Mouse (Mus musculus): ENCODE results near the gene Arsg.

DNA sequence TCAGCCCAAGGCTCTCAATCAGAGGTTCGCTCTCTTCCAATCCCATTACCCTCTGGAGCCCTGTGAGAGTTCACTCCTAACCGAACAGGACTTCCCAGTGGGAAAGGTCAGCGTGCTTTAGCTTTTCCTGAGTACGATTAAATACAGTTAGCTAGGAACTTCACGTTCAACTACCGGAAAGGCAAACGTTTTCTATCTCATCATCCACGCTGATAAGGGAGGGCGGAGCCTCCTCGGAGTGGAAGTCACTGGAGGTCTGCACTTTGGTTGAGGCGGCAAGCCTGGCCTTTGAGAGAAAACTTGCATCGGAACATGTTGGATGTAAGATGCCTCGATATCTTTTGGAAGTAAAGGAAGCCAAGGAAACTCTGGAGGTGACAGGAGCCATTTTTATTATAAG, 113.8 kb downstream of the Arsg start:
- TF ChIP-seq CTCF (IDR thresholded peaks at IDR 0.05; ENCODE audit: extremely low read depth, insufficient read depth, low read length) (no peak), POLR2A (IDR thresholded peaks at IDR 0.05; ENCODE audit: extremely low read depth, insufficient read depth, low read length) (no peak)
